Mouse (Mus musculus) forebrain, embryonic 10.5 days (tissue): Measurements from ENCODE around the gene Esr1. TPM values are rescaled to one million over a fixed set of nuclear protein-coding genes. Genes with fewer than 3 reads are reported as not detected.
"Not testable (repeated sequence)": the region's sequence is repeated elsewhere in the genome, so short reads cannot be mapped to it uniquely, and the experiment has no call there.

Experiments used
- DNase-seq: peaks from one replicate; pipeline ENCODE4 v3.0.0-alpha.2; 2017; ENCODE audit warnings: low spot score; ENCODE audit errors: extremely low spot score
- H3K27ac ChIP-seq: fragments of 300-500 bp; sonication (generic); 2 replicates; pipeline ENCODE4 v1.5.1; 2016; ENCODE audit warnings: mild to moderate bottlenecking
- H3K27me3 ChIP-seq: fragments of 300-500 bp; sonication (generic); 2 replicates; pipeline ENCODE4 v1.6.1; 2016; ENCODE audit warnings: mild to moderate bottlenecking; ENCODE audit not compliant: poor library complexity, severe bottlenecking
- H3K36me3 ChIP-seq: fragments of 300-500 bp; sonication (generic); replicated peaks from 2 replicates; pipeline ENCODE4 v1.6.1; 2016; ENCODE audit warnings: mild to moderate bottlenecking, moderate library complexity
- H3K4me1 ChIP-seq: fragments of 300-500 bp; sonication (generic); 2 replicates; pipeline ENCODE4 v1.6.1; 2016
- H3K4me3 ChIP-seq: fragments of 300-500 bp; sonication (generic); 2 replicates; pipeline ENCODE4 v1.5.1; 2016; ENCODE audit warnings: mild to moderate bottlenecking, moderate library complexity
- H3K9me3 ChIP-seq: fragments of 300-500 bp; sonication (generic); 2 replicates; pipeline ENCODE4 v1.6.1; 2016; ENCODE audit warnings: mild to moderate bottlenecking, moderate library complexity
- WGBS: fragments of 180-500 bp; shearing (Covaris S2); methylation state at CpG from one replicate; pipeline ENCODE4 v1.1.7; 2016; 5-methylcytosine and 5-hydroxymethylcytosine counted together
- polyA plus RNA-seq: library from polyadenylated mRNA; unstranded; fragments of >200 nt; fragmentation: Nextera tagmentation; extraction: Ambion mirVana; gene quantifications from 2 replicates; pipeline ENCODE4 v1.2.1, GENCODE M21; 2016

The Esr1 gene
- polyA plus RNA-seq, 1 experiment from 2014 or later = not detected

DNA sequence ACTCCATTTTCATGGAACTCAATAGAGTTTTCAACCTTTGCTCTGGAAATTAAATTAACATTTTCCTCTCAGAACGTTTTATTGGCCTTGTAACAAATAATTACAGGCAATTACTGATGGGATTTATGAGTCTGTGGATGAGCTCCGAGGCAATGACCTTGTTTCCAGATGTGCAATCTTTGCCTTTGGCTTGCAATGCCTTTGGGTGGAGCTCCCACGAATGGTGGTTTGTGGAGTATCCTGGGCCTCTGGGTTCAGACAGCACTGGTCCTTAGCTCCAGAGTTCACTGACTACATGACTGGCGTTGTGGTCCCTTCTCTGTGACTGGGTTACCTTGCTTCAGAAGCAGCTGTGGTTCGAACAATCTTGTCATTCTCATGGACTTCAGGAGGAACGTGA, 122.6 kb downstream of the Esr1 start:
- H3K9me3 ChIP-seq = no peaks in the 10 kb centered on the region
- no peak overlapping the region for H3K4me3 ChIP-seq
- WGBS = 80% methylated on average over 6 of the region's 6 CpGs
- no peak for DNase-seq
- H3K4me1 ChIP-seq = no peaks in the 10 kb centered on the region
- H3K27ac ChIP-seq = no peak overlapping the region
- H3K27me3 ChIP-seq = no peaks in the 10 kb centered on the region
- H3K36me3 ChIP-seq = no peaks in the 10 kb centered on the region

- H3K27ac ChIP-seq = no peak overlapping the region
- 88% methylated on average over 2 of the region's 2 CpGs for WGBS
- no peak overlapping the region for H3K4me3 ChIP-seq
Measured at GRCm38 (mm10) chr10:4734942-4735341, 123.5 kb downstream of the Esr1 start.

DNA sequence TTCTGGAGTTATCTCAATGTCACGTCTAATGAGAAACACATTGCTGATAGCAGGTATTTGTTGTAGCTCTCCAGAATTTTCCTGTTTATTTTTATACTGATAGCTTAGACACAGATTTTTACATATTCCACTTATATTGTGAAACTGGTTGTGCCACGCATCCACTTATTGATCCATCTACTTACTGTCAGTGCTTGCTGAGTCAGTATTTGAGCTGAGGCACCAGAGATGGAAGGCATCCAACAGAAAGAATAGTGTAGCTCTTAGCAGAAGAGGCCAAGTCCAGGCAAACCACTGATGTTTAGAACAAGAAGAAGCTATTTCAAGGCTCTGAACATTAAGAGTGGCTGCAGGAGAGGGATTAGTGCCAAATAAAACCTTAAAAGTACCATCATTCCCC, 126.9 kb downstream of the Esr1 start:
- Histone ChIP-seq H3K27me3 (no peaks in the 10 kb centered on the region), H3K4me3 (no peak overlapping the region), H3K9me3 (no peaks in the 10 kb centered on the region), H3K4me1 (no peaks in the 10 kb centered on the region), H3K36me3 (no peaks in the 10 kb centered on the region), H3K27ac (no peak overlapping the region)
- no peak for DNase-seq
- 96% methylated on average over 2 of the region's 2 CpGs for WGBS

More at GRCm38 (mm10) chr10:4734942-4735341, 123.5 kb downstream of the Esr1 start:
- Histone ChIP-seq H3K9me3 (no peaks in the 10 kb centered on the region), H3K27me3 (no peaks in the 10 kb centered on the region), H3K4me1 (no peaks in the 10 kb centered on the region), H3K36me3 (no peaks in the 10 kb centered on the region)
- DNase-seq = no peak

DNA sequence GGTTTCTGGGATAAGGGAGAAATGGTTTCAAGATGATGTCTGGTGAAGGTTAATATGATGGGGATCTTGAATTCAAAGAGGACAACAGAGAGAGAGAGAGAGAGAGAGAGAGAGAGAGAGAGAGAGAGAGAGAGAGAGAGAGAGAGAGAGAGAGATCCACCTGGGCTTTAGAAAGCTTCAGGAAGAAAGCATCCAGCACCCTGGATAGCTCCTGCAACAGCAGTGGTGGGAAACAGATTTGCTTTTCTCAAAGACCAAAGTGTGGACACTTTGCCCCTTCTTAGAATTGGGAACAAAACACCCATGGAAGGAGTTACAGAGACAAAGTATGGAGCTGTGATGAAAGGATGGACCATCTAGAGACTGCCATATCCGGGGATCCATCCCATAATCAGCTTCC, 139.7 kb downstream of the Esr1 start:
- DNase-seq = not testable (repeated sequence)

DNA sequence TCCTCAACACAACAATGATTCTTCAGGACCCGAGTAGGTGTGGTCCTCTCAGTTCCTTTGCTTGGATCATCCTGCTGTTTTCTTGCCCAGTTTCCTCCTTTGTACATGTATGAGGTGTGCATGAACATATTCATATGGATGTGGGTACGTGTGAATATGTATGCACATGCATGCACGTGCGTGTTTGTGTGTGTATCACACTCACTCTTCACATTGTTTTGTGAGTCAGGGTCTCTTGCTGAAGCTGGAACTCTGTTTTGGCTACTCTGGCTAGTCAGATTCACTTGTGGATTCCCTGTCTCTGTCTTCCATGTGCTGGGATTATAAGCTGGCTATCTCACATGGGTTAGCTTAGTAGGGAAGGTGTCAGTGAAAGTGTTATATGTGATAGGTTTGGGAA, 141.6 kb downstream of the Esr1 start:
- no peak overlapping the region for H3K27ac ChIP-seq
- no peaks in the 10 kb centered on the region for H3K9me3 ChIP-seq
- 92% methylated on average over 4 of the region's 4 CpGs for WGBS
- no peaks in the 10 kb centered on the region for H3K4me1 ChIP-seq
- no peak overlapping the region for H3K4me3 ChIP-seq
- no peak for DNase-seq
- H3K36me3 ChIP-seq = no peaks in the 10 kb centered on the region
- no peaks in the 10 kb centered on the region for H3K27me3 ChIP-seq

More for the DNA sequence above, 139.7 kb downstream of the Esr1 start:
- not testable (repeated sequence) for H3K27me3 ChIP-seq, H3K27ac ChIP-seq, H3K4me3 ChIP-seq, H3K36me3 ChIP-seq, H3K4me1 ChIP-seq, H3K9me3 ChIP-seq
- WGBS = 64% methylated on average over 1 of the region's 1 CpGs

- Histone ChIP-seq H3K4me3 (no peak overlapping the region), H3K9me3 (no peaks in the 10 kb centered on the region; the same call in 1 of the 2 replicates), H3K27me3 (no peaks in the 10 kb centered on the region), H3K36me3 (no peaks in the 10 kb centered on the region), H3K4me1 (no peaks in the 10 kb centered on the region), H3K27ac (no peak overlapping the region)
- DNase-seq = no peak
- WGBS = 88% methylated on average over 3 of the region's 3 CpGs
Measured at GRCm38 (mm10) chr10:4775541-4775940, 164.1 kb downstream of the Esr1 start.

DNA sequence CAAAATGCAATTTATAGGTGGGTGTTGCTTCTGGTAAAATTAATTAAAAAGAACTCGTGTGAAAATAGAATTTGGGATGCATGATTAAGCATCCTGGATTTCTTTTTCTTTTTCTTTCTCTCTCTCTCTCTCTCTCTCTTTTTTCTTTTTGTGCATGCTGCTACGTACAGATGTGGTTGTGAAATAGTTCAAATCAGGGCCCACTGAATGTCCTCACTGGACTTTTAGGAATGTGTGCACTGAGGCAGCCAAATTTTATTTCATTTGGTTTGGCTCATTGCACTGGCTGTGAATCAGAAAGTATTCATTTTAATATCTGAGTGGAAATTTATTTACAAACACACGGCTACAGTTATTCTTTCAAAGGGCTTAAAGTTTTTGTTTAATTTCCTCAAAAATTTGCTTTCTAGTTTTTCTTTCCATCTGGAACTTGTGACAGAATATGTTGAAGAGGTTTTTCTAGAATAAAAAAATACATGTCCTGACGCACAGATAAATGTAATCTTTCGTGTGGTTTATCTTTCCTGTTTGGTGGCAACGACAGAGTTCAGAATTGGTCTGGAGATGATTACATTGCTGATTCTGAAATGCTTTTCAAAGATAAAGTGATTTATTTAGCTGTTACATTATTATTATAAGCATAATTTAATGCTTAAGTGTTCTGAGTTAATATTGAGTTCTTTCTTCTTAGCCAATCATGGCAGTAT, 164.8 kb downstream of the Esr1 start:
- Histone ChIP-seq H3K4me1 (no peaks in the 10 kb centered on the region), H3K27me3 (no peaks in the 10 kb centered on the region), H3K36me3 (no peaks in the 10 kb centered on the region), H3K27ac (no peak overlapping the region), H3K9me3 (no peaks in the 10 kb centered on the region; the same call in 1 of the 2 replicates), H3K4me3 (no peak overlapping the region)
- DNase-seq = no peak
- 85% methylated on average over 6 of the region's 6 CpGs for WGBS

DNA sequence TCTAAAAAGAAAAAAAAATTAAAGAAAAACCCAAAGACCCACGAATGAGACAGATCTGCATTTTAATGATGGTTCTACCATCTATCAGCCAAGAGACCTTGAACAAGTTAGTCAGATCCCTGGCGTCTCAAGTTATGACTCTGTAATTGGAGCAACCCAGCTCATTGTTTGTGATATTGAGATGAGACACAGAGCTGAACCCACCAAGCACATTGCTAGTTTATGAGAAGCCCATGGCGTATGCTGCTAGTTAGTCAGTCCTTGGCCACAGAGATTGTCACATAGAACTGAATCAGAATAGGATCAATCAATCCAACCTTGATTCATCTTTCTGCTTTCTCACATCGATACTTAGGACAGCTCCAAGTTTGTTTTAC, 165.3 kb downstream of the Esr1 start:
- 81% methylated on average over 4 of the region's 4 CpGs for whole genome bisulfite sequencing

GRCm38 (mm10) chr10:4777996-4778395, 166.6 kb downstream of the Esr1 start:
- DNase-seq = no peak
- Histone ChIP-seq H3K4me1 (no peaks in the 10 kb centered on the region), H3K27ac (no peak overlapping the region), H3K9me3 (no peaks in the 10 kb centered on the region; the same call in 1 of the 2 replicates), H3K36me3 (no peaks in the 10 kb centered on the region), H3K27me3 (no peaks in the 10 kb centered on the region), H3K4me3 (no peak overlapping the region)
- WGBS = 68% methylated on average over 3 of the region's 3 CpGs

More for the DNA sequence above, 165.3 kb downstream of the Esr1 start:
- Histone ChIP-seq H3K9me3 (no peaks in the 10 kb centered on the region; the same call in 1 of the 2 replicates), H3K27me3 (no peaks in the 10 kb centered on the region), H3K4me3 (no peak overlapping the region), H3K4me1 (no peaks in the 10 kb centered on the region), H3K27ac (no peak overlapping the region), H3K36me3 (no peaks in the 10 kb centered on the region)
- DNase-seq = no peak

DNA sequence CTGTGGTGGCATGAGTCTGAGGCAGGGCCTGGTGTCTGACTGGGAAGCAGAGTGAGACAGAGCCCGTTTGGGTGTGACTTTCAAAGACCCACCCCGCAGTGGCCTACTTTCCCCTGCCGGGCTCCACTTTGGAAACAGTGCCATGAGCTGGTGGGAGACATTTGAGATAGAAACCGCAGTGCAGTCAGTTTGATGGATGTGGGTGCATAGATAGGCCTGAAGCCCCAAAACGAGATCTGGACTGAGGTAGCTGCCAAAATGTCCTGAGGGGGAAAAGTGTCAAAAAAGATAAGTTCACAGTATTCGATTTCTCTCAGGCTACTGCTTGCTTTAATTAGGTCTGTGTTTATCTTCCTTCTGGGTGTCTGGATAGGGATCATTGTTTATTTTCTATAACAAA, 169.5 kb downstream of the Esr1 start:
- no peak for DNase-seq
- no peaks in the 10 kb centered on the region; the same call in 1 of the 2 replicates for H3K9me3 ChIP-seq
- H3K27ac ChIP-seq = no peak overlapping the region
- H3K4me3 ChIP-seq = no peak overlapping the region
- no peaks in the 10 kb centered on the region for H3K27me3 ChIP-seq
- no peaks in the 10 kb centered on the region for H3K36me3 ChIP-seq
- H3K4me1 ChIP-seq = no peaks in the 10 kb centered on the region
- WGBS = 83% methylated on average over 6 of the region's 6 CpGs

- H3K36me3 ChIP-seq = no peaks in the 10 kb centered on the region
- no peak overlapping the region for H3K4me3 ChIP-seq
- no peak overlapping the region for H3K27ac ChIP-seq
- 90% methylated on average over 5 of the region's 5 CpGs for WGBS
- no peaks in the 10 kb centered on the region for H3K27me3 ChIP-seq
- no peaks in the 10 kb centered on the region for H3K9me3 ChIP-seq
- no peak for DNase-seq
- H3K4me1 ChIP-seq = no peaks in the 10 kb centered on the region
Measured at GRCm38 (mm10) chr10:4787003-4787628, 175.7 kb downstream of the Esr1 start.

- Histone ChIP-seq H3K4me1 (no peaks in the 10 kb centered on the region), H3K27ac (no peak overlapping the region), H3K36me3 (no peaks in the 10 kb centered on the region), H3K4me3 (no peak overlapping the region), H3K9me3 (no peaks in the 10 kb centered on the region; the same call in 1 of the 2 replicates), H3K27me3 (no peaks in the 10 kb centered on the region)
- no peak for DNase-seq
- WGBS = 76% methylated on average over 3 of the region's 3 CpGs
Measured at GRCm38 (mm10) chr10:4798268-4798808, 186.9 kb downstream of the Esr1 start.

DNA sequence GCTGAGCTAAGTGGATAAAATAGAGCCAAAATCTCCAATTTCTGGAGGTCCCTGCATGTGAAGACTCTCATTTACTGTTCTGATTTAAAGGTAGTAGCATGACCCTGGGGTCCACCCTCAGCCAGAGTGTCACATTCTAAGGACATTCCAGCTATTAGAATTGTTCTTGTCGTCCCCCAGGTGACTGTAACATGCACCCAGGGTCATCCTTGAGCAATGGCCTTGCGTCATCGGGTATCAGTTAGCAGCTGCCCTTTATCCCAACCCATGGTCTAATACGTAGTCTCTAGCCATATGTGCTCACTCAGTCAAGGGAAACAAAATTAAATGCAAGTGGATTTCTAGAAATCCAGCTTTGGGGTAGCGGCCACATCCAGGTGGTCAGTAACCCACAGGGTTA, 213.0 kb downstream of the Esr1 start:
- WGBS = 92% methylated on average over 5 of the region's 5 CpGs
- H3K27me3 ChIP-seq = no peaks in the 10 kb centered on the region
- no peaks in the 10 kb centered on the region for H3K36me3 ChIP-seq
- no peak overlapping the region for H3K4me3 ChIP-seq
- no peaks in the 10 kb centered on the region for H3K4me1 ChIP-seq
- no peak overlapping the region for H3K27ac ChIP-seq
- H3K9me3 ChIP-seq = no peaks in the 10 kb centered on the region
- no peak for DNase-seq
